Mouse (Mus musculus): ENCODE data around the gene Rin2. TPM values are rescaled to one million over a fixed set of nuclear protein-coding genes. Genes with fewer than 3 reads are reported as not detected.

The Rin2 gene
- total and polyA plus RNA-seq, 2 experiments: 3.4 to 10.9 TPM

GRCm38 (mm10) chr2:145753973-145754372 is 79.0 kb downstream of the Rin2 start:
- Histone ChIP-seq H3K36me3 (ENCODE audit: control insufficient read depth, insufficient read depth, low read length) (peaks cover 4% of the 10 kb centered on the region), H3K4me1 (ENCODE audit: control insufficient read depth, insufficient read depth, low read length) (no peaks in the 10 kb centered on the region), H3K4me3 (ENCODE audit: insufficient read depth, low read depth, low read length) (no peak overlapping the region), H3K9ac (ENCODE audit: low read depth, low read length) (no peak overlapping the region), H3K27ac (replicated peaks; ENCODE audit: insufficient read depth, low read depth, low read length) (no peak overlapping the region), H3K79me2 (ENCODE audit: control insufficient read depth, insufficient read depth, low read length) (no peaks in the 10 kb centered on the region), H3K27me3 (ENCODE audit: control insufficient read depth, insufficient read depth, low read length) (no peaks in the 10 kb centered on the region)
- no peak for DNase-seq (ENCODE audit: extremely low read depth, low read depth, low spot score)
- TF ChIP-seq CTCF (IDR thresholded peaks at IDR 0.05; ENCODE audit: low read depth, low read length) (no peak), POLR2A (IDR thresholded peaks at IDR 0.05; ENCODE audit: extremely low read depth, insufficient read depth, low read length) (no peak)
- 82% methylated on average over 7 of the region's 7 CpGs for WGBS

- DNase-seq (ENCODE audit: extremely low read depth, low read depth, low spot score): no peak
- Histone ChIP-seq H3K36me3 (ENCODE audit: control insufficient read depth, insufficient read depth, low read length) (peaks cover 2% of the 10 kb centered on the region), H3K27ac (replicated peaks; ENCODE audit: insufficient read depth, low read depth, low read length) (no peak overlapping the region), H3K27me3 (ENCODE audit: control insufficient read depth, insufficient read depth, low read length) (no peaks in the 10 kb centered on the region), H3K79me2 (ENCODE audit: control insufficient read depth, insufficient read depth, low read length) (no peaks in the 10 kb centered on the region), H3K4me3 (ENCODE audit: insufficient read depth, low read depth, low read length) (no peak overlapping the region), H3K9ac (ENCODE audit: low read depth, low read length) (no peak overlapping the region), H3K4me1 (ENCODE audit: control insufficient read depth, insufficient read depth, low read length) (no peaks in the 10 kb centered on the region)
- TF ChIP-seq CTCF (IDR thresholded peaks at IDR 0.05; ENCODE audit: low read depth, low read length) (no peak), POLR2A (IDR thresholded peaks at IDR 0.05; ENCODE audit: extremely low read depth, insufficient read depth, low read length) (no peak)
- 86% methylated on average over 12 of the region's 12 CpGs for WGBS
Measured at GRCm38 (mm10) chr2:145755864-145756822, 81.1 kb downstream of the Rin2 start.

- no peak for DNase-seq (ENCODE audit: extremely low read depth, low read depth, low spot score)
- Histone ChIP-seq H3K9ac (ENCODE audit: low read depth, low read length) (no peak overlapping the region), H3K4me1 (ENCODE audit: control insufficient read depth, insufficient read depth, low read length) (no peaks in the 10 kb centered on the region), H3K79me2 (ENCODE audit: control insufficient read depth, insufficient read depth, low read length) (no peaks in the 10 kb centered on the region; the same call in 1 of the 2 replicates), H3K4me3 (ENCODE audit: insufficient read depth, low read depth, low read length) (no peak overlapping the region), H3K27ac (replicated peaks; ENCODE audit: insufficient read depth, low read depth, low read length) (no peak overlapping the region), H3K27me3 (ENCODE audit: control insufficient read depth, insufficient read depth, low read length) (no peaks in the 10 kb centered on the region), H3K36me3 (ENCODE audit: control insufficient read depth, insufficient read depth, low read length) (no peaks in the 10 kb centered on the region)
- WGBS: 48% methylated on average over 3 of the region's 3 CpGs
- TF ChIP-seq POLR2A (IDR thresholded peaks at IDR 0.05; ENCODE audit: extremely low read depth, insufficient read depth, low read length): no peak
- no peak for TF ChIP-seq CTCF (IDR thresholded peaks at IDR 0.05; ENCODE audit: low read depth, low read length)
Measured at GRCm38 (mm10) chr2:145760121-145760520, 85.1 kb downstream of the Rin2 start.

- H3K4me3 ChIP-seq (ENCODE audit: insufficient read depth, low read depth, low read length): no peak overlapping the region
- no peaks in the 10 kb centered on the region for H3K27me3 ChIP-seq (ENCODE audit: control insufficient read depth, insufficient read depth, low read length)
- no peaks in the 10 kb centered on the region; the same call in 1 of the 2 replicates for H3K79me2 ChIP-seq (ENCODE audit: control insufficient read depth, insufficient read depth, low read length)
- H3K27ac ChIP-seq (replicated peaks; ENCODE audit: insufficient read depth, low read depth, low read length): no peak overlapping the region
- DNase-seq (ENCODE audit: extremely low read depth, low read depth, low spot score): no peak
- no peaks in the 10 kb centered on the region for H3K4me1 ChIP-seq (ENCODE audit: control insufficient read depth, insufficient read depth, low read length)
- no peak for TF ChIP-seq POLR2A (IDR thresholded peaks at IDR 0.05; ENCODE audit: extremely low read depth, insufficient read depth, low read length)
- no peak for TF ChIP-seq CTCF (IDR thresholded peaks at IDR 0.05; ENCODE audit: low read depth, low read length)
- H3K36me3 ChIP-seq (ENCODE audit: control insufficient read depth, insufficient read depth, low read length): no peaks in the 10 kb centered on the region
- no peak overlapping the region for H3K9ac ChIP-seq (ENCODE audit: low read depth, low read length)
Measured at GRCm38 (mm10) chr2:145761436-145761835, 86.4 kb downstream of the Rin2 start.

GRCm38 (mm10) chr2:145769964-145770363 is 94.9 kb downstream of the Rin2 start:
- 26% methylated on average over 10 of the region's 10 CpGs for WGBS
- Histone ChIP-seq H3K4me1 (ENCODE audit: control insufficient read depth, insufficient read depth, low read length) (peaks cover 7% of the 10 kb centered on the region), H3K27me3 (ENCODE audit: control insufficient read depth, insufficient read depth, low read length) (no peaks in the 10 kb centered on the region), H3K27ac (replicated peaks; ENCODE audit: insufficient read depth, low read depth, low read length) (no peak overlapping the region), H3K79me2 (ENCODE audit: control insufficient read depth, insufficient read depth, low read length) (no peaks in the 10 kb centered on the region), H3K4me3 (ENCODE audit: insufficient read depth, low read depth, low read length) (no peak overlapping the region), H3K9ac (ENCODE audit: low read depth, low read length) (no peak overlapping the region), H3K36me3 (ENCODE audit: control insufficient read depth, insufficient read depth, low read length) (0 out of 2 replicates have a peak, but pooled peaks cover 2% of the 10 kb centered on the region)
- DNase-seq (ENCODE audit: extremely low read depth, low read depth, low spot score): no peak
- TF ChIP-seq POLR2A (IDR thresholded peaks at IDR 0.05; ENCODE audit: extremely low read depth, insufficient read depth, low read length): no peak
- no peak for TF ChIP-seq CTCF (IDR thresholded peaks at IDR 0.05; ENCODE audit: low read depth, low read length)

Measured in liver, adult 2 months (tissue).